Mouse (Mus musculus) neural tube, embryonic 14.5 days (tissue): ENCODE measurements around the gene Pigs. TPM values are rescaled to one million over a fixed set of nuclear protein-coding genes. Genes with fewer than 3 reads are reported as not detected.

ENCODE experiments used
- ATAC-seq: fragments of 200-750 bp; cut with Nextera tagmentation; 2 replicates; pipeline ENCODE4 v1.8.0; 2017; ENCODE audit warnings: low read depth, mild to moderate bottlenecking, moderate TSS enrichment, moderate library complexity
- H3K27ac ChIP-seq: fragments of 300-500 bp; sonication (generic); 2 replicates; pipeline ENCODE4 v1.5.1; 2014; ENCODE audit warnings: low read depth, mild to moderate bottlenecking, control low read depth, low read length, moderate library complexity, mixed read lengths
- H3K27me3 ChIP-seq: fragments of 300-500 bp; sonication (generic); 2 replicates; pipeline ENCODE4 v1.6.1; 2014; ENCODE audit warnings: low read length; ENCODE audit not compliant: control insufficient read depth, insufficient read depth
- H3K36me3 ChIP-seq: fragments of 300-500 bp; sonication (generic); 2 replicates; pipeline ENCODE4 v1.6.1; 2014; ENCODE audit warnings: low read length, mixed read lengths; ENCODE audit not compliant: control insufficient read depth, insufficient read depth
- H3K4me1 ChIP-seq: fragments of 300-500 bp; sonication (generic); 2 replicates; pipeline ENCODE4 v1.6.1; 2014; ENCODE audit warnings: low read length; ENCODE audit not compliant: control insufficient read depth, insufficient read depth
- H3K4me2 ChIP-seq: fragments of 300-500 bp; sonication (generic); 2 replicates; pipeline ENCODE4 v1.6.1; 2014; ENCODE audit warnings: mild to moderate bottlenecking, low read depth, low read length, control low read depth
- H3K4me3 ChIP-seq: fragments of 300-500 bp; sonication (generic); 2 replicates; pipeline ENCODE4 v1.5.1; 2014; ENCODE audit warnings: low read depth, low read length, control low read depth, mixed read lengths
- H3K9ac ChIP-seq: fragments of 300-500 bp; sonication (generic); replicated peaks from 2 replicates; pipeline ENCODE4 v1.6.1; 2014; ENCODE audit warnings: low read depth, mild to moderate bottlenecking, control low read depth, low read length, mixed read lengths
- H3K9me3 ChIP-seq: fragments of 300-500 bp; sonication (generic); 2 replicates; pipeline ENCODE4 v1.6.1; 2016; ENCODE audit warnings: low read length; ENCODE audit not compliant: control insufficient read depth
- WGBS: fragments of 180-500 bp; shearing (Covaris S2); extraction: QIAGEN DNeasy Blood & Tissue Kit; methylation state at CpG from one replicate; pipeline ENCODE4 v1.1.7; 2014; 5-methylcytosine and 5-hydroxymethylcytosine counted together
- polyA plus RNA-seq: library from polyadenylated mRNA; unstranded; fragments of >200 nt; fragmentation: Nextera tagmentation; extraction: Ambion mirVana; gene quantifications from 2 replicates; pipeline ENCODE4 v1.2.1, GENCODE M21; 2014

The Pigs gene
- 71.4 and 80.0 TPM in 2 replicates for polyA plus RNA-seq

GRCm38 (mm10) chr11:78327634-78328511 lies at the start of gene Pigs:
TSS of gene Pigs (plus strand) at chr11:78328415.
- Histone ChIP-seq H3K9ac (peak within 1 kb of the TSS; percentile 77), H3K27me3 (no peaks in the 10 kb centered on the region), H3K9me3 (no peaks in the 10 kb centered on the region), H3K36me3 (no peaks in the 10 kb centered on the region), H3K4me1 (peaks cover 14% of the 10 kb centered on the region), H3K4me3 (peak within 1 kb of the TSS; percentile 88), H3K27ac (no peak within 1 kb of the TSS), H3K4me2 (peak within 1 kb of the TSS; percentile 93)
- 15% methylated on average over 33 of the region's 37 CpGs for whole genome bisulfite sequencing
- peak; percentile 95 for ATAC-seq

- H3K4me2 ChIP-seq: no peak overlapping the region
- WGBS: 89% methylated on average over 7 of the region's 7 CpGs
- ATAC-seq: no peak
- no peak overlapping the region for H3K27ac ChIP-seq
- H3K27me3 ChIP-seq: no peaks in the 10 kb centered on the region
- H3K4me1 ChIP-seq: no peaks in the 10 kb centered on the region
- H3K9me3 ChIP-seq: no peaks in the 10 kb centered on the region
- H3K4me3 ChIP-seq: no peak overlapping the region
- peaks cover 88% of the 10 kb centered on the region for H3K36me3 ChIP-seq
- no peak overlapping the region for H3K9ac ChIP-seq
Measured at GRCm38 (mm10) chr11:78278853-78279252, 49.4 kb upstream of the Pigs start.

- Histone ChIP-seq H3K4me2 (no peak overlapping the region), H3K27me3 (no peaks in the 10 kb centered on the region), H3K9me3 (no peaks in the 10 kb centered on the region), H3K4me3 (no peak overlapping the region), H3K9ac (no peak overlapping the region), H3K36me3 (peaks cover 90% of the 10 kb centered on the region), H3K4me1 (no peaks in the 10 kb centered on the region), H3K27ac (no peak overlapping the region)
- ATAC-seq: no peak
- 91% methylated on average over 4 of the region's 4 CpGs for WGBS
Measured at GRCm38 (mm10) chr11:78279586-78279985, 48.6 kb upstream of the Pigs start.

GRCm38 (mm10) chr11:78289146-78289763 lies 39.0 kb upstream of the Pigs start:
- Histone ChIP-seq H3K9me3 (no peaks in the 10 kb centered on the region), H3K4me3 (no peak overlapping the region), H3K36me3 (peaks cover 62% of the 10 kb centered on the region), H3K4me1 (no peaks in the 10 kb centered on the region), H3K27me3 (no peaks in the 10 kb centered on the region), H3K9ac (no peak overlapping the region), H3K27ac (no peak overlapping the region), H3K4me2 (no peak overlapping the region)
- 93% methylated on average over 7 of the region's 7 CpGs for WGBS
- no peak for ATAC-seq

GRCm38 (mm10) chr11:78290654-78291053 lies 37.6 kb upstream of the Pigs start, which contains the start of gene BC030499:
TSS of gene BC030499 (plus strand) at chr11:78290841.
- 90% methylated on average over 4 of the region's 4 CpGs for WGBS
- no peak within 1 kb of the TSS for H3K27ac ChIP-seq
- H3K27me3 ChIP-seq: no peaks in the 10 kb centered on the region
- no peak for ATAC-seq
- H3K4me2 ChIP-seq: no peak within 1 kb of the TSS
- no peak within 1 kb of the TSS for H3K9ac ChIP-seq
- no peak within 1 kb of the TSS for H3K4me3 ChIP-seq
- no peaks in the 10 kb centered on the region for H3K4me1 ChIP-seq
- H3K36me3 ChIP-seq: peaks cover 48% of the 10 kb centered on the region
- H3K9me3 ChIP-seq: no peaks in the 10 kb centered on the region

GRCm38 (mm10) chr11:78294585-78294984 lies 33.6 kb upstream of the Pigs start:
- Histone ChIP-seq H3K27me3 (no peaks in the 10 kb centered on the region), H3K4me1 (no peaks in the 10 kb centered on the region), H3K9ac (no peak overlapping the region), H3K9me3 (no peaks in the 10 kb centered on the region), H3K4me2 (no peak overlapping the region), H3K27ac (no peak overlapping the region), H3K4me3 (no peak overlapping the region), H3K36me3 (peaks cover 14% of the 10 kb centered on the region)
- ATAC-seq: no peak
- 93% methylated on average over 6 of the region's 6 CpGs for WGBS

- peak; percentile 31; the same call in 1 of the 2 replicates for ATAC-seq
- no peaks in the 10 kb centered on the region for H3K36me3 ChIP-seq
- H3K4me2 ChIP-seq: peak overlapping the region; percentile 97
- H3K9me3 ChIP-seq: no peaks in the 10 kb centered on the region
- H3K9ac ChIP-seq: peak overlapping the region; percentile 37
- H3K4me1 ChIP-seq: peaks cover 7% of the 10 kb centered on the region; the same call in 1 of the 2 replicates
- H3K27me3 ChIP-seq: no peaks in the 10 kb centered on the region
- H3K4me3 ChIP-seq: peak overlapping the region; percentile 47
- 72% methylated on average over 7 of the region's 7 CpGs for WGBS
- H3K27ac ChIP-seq: no peak overlapping the region
Measured at GRCm38 (mm10) chr11:78300917-78301316, 27.3 kb upstream of the Pigs start.

- Histone ChIP-seq H3K9me3 (no peaks in the 10 kb centered on the region), H3K4me1 (peaks cover 7% of the 10 kb centered on the region; the same call in 1 of the 2 replicates), H3K9ac (peak within 1 kb of the TSS; percentile 37), H3K27me3 (no peaks in the 10 kb centered on the region), H3K36me3 (no peaks in the 10 kb centered on the region), H3K27ac (no peak within 1 kb of the TSS), H3K4me3 (peak within 1 kb of the TSS; percentile 47), H3K4me2 (peak within 1 kb of the TSS; percentile 97)
- WGBS: under 1% methylated on average over 49 of the region's 49 CpGs
- peak; percentile 100 for ATAC-seq
Measured at GRCm38 (mm10) chr11:78301357-78302084, 26.7 kb upstream of the Pigs start, which contains the start of gene Spag5. TSS of gene Spag5 (plus strand) at chr11:78301529.
